Mouse (Mus musculus) small intestine, adult 2 months (tissue): ENCODE measurements around the gene Kirrel3.

Experiments used
- CTCF ChIP-seq: fragments of 200-500 bp; IDR thresholded peaks from 2 replicates; pipeline ENCODE4 v1.5.1; 2012; ENCODE audit warnings: low read depth, mild to moderate bottlenecking, control low read depth, inconsistent platforms, low read length, moderate library complexity, mixed read lengths; ENCODE audit not compliant: insufficient replicate concordance, insufficient read length; ENCODE audit errors: extremely low read depth
- POLR2A ChIP-seq: fragments of 200-500 bp; IDR thresholded peaks from 2 replicates; pipeline ENCODE4 v1.6.1; 2012; ENCODE audit warnings: low read depth, mild to moderate bottlenecking, control low read depth, inconsistent platforms, low read length, moderate library complexity

DNA sequence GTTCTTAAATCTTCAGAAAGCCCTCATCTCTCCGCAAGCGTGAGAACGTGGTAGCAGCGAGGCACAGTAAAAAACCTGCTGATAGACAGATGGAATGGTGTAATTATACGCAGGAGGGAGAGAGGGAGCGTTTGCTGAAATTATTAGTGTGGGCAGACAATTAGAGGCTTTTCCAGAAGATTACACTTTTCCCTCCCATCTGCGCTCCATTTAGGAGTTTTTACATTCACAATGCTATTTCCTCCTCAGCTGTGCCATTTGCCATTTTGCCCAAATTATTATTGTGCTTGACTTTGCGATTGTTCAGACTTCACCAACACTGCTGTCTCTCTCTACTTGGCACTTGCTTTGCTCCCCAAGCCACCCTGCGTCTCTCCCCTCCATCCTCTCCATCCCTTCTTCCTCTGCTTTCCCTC lies 286.3 kb downstream of the Kirrel3 start:
- TF ChIP-seq POLR2A (no peak), CTCF (no peak)
